Mouse (Mus musculus) erythroid progenitor cell, adult 5-6 weeks (primary cell): ENCODE results near the gene Rps6kc1. TPM values are rescaled to one million over a fixed set of nuclear protein-coding genes. Genes with fewer than 3 reads are reported as not detected.

Source experiments
- ATAC-seq: replicated peaks from 2 replicates; pipeline ENCODE4 v1.8.0; 2016; ENCODE audit warnings: moderate number of reproducible peaks, mild to moderate bottlenecking, moderate TSS enrichment, inconsistent platforms; ENCODE audit not compliant: poor library complexity, low FRiP score, severe bottlenecking
- total RNA-seq, 2 experiments: library from RNA; stranded (forward) in 1 of 2; stranded (reverse) in 1 of 2; fragments of 150-400 nt in 1 of 2; fragments of 186-747, 209-891 nt in 1 of 2; gene quantifications; 2 replicates each; pipeline versions ENCODE4 v1.2.3 to v1.2.4; 2015 to 2017; ENCODE audit warnings: low replicate concordance in 2 of 2

The Rps6kc1 gene
- total RNA-seq, 2 experiments from 2014 or later, result 1.7 to 3.8 TPM

DNA sequence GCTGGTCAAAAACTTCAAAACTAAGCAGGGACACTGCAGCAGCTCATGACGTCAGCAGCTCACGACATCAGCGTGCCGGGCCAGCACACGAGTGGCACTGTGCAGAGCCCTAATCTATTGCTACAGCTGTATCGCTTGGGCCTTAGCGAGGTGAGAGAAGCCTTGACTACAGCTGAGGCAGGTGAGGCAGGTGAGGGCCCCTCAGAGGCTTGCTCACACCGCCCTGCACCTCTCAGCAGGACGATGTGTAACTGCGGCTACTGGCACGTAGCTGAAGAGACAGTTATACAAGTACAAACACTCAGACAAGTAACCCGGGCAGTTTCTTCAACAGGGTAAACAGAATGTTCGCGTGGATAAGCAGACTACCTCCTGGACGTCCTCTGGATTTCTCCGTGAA is 6.9 kb downstream of the Rps6kc1 start:
- ATAC-seq, result no peak

GRCm38 (mm10) chr1:190904136-190904535 is 7.4 kb downstream of the Rps6kc1 start:
- no peak for ATAC-seq

GRCm38 (mm10) chr1:190901082-190901481 is 10.5 kb downstream of the Rps6kc1 start:
- no peak for ATAC-seq

DNA sequence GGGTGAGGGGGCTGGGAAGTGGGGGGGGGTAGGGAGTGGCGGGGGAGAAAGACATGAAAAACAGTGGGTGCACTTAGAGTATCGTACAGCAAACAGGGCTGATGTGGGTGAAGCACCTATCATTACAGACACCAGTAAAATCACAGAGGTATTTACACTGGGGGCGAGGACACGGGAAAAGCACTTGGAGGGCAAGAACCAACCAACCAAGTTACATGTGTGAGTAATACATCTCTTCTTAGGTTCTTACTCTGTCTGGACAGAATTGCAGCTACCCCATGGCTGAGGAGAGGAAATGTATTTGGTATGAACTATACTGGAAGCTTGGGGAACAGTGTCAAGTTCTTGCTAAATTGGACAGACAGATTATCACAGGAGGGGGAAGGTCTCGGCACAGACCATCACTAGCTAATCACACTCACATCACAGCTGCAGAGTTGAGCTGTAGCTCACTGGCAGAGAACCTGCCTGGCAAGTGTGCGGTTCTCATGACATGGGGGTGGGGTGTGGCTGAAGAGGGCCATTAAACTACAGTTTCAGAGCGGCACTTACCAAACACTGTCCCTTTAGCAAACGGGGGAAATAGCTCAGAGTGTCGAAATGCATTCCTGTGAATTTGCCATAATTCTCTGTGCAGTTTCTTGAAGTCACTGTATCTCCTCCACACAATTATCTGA is 12.5 kb downstream of the Rps6kc1 start:
- no peak for ATAC-seq

GRCm38 (mm10) chr1:190898186-190898585 is 13.4 kb downstream of the Rps6kc1 start:
- ATAC-seq, result no peak

DNA sequence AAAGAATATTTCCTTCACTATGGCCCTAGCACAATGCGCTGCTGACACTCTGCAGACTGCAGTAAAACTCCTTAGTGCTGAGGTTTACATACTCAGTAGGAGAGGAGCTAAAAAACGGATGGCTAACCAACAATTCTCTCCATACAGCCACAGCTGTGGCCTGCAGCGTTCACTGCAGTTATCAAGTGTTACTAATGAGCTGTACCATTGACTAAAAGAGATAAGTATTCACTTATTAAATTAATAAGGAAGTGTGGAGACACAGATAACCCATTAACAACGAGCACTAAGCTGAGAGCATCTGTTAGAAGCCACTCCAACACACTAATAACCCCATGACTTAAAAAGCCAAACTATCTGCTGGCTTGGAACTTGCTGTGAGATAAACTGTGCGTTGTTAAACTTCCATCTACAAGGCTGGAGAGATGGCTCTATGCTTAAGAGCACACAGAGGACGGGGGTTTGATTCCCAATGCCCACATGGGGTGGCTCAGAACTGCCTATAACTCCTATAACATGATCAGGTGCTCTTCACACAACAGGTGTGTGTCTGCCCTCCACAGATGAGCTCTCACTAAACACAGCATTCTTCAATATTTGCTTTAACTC is 17.9 kb downstream of the Rps6kc1 start:
- ATAC-seq, result 0 out of 2 replicates have a peak, but pooled peaks have one; percentile 37

DNA sequence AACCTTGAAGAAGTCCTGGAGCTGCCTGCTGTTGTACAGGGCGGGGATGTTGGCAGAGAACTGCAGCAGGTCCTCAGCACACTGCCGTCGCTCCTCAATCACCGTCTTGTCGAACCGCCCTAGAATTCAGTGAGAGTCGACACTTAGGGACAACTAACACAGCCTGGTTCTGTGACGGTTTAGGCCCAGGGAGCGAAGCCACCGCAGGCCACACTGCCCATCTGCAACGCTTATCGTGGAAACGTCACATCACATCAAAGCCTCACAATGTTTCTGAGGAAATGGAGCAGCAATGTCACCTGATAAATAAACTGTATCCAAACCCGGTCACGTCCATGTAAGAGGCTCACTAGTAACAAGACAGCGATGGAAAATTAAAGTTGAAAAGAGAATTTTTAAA is 22.9 kb downstream of the Rps6kc1 start:
- no peak for ATAC-seq

DNA sequence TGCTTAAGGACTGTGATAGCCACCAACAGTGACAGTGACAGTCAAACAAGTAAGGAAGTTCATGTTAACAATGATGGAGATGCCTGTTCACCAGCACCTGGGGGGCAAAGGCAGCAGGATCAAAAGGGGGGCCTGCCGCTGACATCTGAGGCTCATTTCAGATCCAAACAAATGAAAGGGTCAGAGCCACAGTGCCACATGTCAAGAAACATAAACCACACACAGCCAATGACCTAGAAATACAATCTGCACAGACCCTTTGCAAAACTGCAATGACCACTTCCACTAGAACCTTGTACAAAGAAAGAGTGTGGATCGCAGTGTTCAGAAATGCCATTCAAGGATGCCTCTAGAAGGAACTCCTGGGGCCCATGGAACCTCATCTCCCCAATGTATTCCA is 23.5 kb downstream of the Rps6kc1 start:
- ATAC-seq, result no peak

DNA sequence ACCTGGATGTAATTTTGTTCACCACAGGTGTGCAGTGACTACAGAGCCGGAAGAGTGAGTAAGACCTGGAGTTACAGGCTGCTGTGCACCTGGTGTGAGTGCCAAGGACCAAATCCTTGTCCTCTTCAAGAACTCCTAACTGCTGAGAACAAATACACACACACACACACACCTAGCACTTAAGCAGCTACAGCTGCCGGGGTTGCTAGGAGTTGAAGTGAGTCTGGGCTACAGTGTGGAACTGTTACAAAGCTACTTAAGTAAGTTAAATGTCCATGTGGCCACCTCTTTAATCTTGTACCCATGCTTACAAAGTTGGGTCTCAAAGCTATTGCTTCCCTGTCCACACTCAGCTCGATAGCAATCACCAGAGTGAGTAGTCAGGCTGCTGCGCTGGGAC is 25.6 kb downstream of the Rps6kc1 start:
- ATAC-seq, result no peak

DNA sequence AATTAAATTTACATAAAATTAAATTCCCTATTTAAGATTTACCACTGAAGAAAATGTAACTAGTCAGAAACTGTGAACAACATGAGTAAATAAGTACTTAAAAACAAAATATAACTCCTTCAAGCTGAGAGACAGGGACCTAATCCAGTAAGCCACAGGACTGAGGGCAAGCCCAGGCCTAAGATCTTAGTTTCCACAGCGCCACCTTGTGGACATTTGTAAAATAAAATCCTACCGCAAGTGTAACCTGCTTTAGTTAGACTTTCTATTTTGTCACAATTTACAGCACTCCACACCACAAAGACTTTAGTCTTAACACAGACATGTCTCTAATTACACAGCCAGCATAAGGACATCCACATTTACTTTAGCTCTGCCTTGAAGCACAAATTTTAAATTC is 30.1 kb downstream of the Rps6kc1 start:
- peak; percentile 74 for ATAC-seq

DNA sequence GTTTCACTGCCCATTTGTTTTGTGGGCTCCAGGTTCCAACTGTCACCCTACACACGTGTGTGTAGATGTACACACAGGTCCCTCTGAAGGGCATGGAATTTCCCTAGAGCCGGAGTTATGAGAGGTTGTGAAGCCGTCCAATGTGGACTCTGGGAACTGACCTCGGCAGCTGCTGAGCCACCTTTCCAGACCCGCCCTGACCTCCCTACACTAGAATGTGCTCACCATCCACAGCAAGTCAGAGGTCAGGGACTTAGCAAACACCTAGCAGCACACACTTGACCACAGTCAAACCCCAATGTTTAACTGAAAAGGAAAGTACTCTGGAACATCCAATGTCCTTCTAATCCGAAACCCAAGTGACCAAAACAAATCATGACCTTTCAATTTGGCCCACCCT is 30.9 kb downstream of the Rps6kc1 start:
- no peak for ATAC-seq

DNA sequence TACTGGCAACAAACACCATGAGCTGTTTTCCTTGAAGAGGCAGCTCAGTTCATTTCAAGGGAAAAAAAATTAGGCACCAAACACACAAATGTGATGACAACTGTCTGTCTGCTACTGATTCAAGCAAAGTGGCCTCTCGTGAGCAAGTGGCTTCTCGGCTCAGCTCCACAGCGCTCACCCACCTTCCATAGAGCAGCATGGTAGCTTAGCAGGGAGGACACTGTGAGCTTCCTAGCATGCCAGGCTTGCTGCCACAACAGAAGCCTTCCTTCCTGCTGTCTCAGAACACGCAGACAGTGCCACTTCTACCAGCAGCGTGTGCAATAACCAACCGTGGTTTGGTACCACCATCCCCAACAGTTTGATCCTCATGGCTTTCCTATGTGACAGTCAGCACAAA is 35.8 kb downstream of the Rps6kc1 start:
- ATAC-seq, result no peak

GRCm38 (mm10) chr1:190875089-190875488 is 36.5 kb downstream of the Rps6kc1 start:
- no peak for ATAC-seq

DNA sequence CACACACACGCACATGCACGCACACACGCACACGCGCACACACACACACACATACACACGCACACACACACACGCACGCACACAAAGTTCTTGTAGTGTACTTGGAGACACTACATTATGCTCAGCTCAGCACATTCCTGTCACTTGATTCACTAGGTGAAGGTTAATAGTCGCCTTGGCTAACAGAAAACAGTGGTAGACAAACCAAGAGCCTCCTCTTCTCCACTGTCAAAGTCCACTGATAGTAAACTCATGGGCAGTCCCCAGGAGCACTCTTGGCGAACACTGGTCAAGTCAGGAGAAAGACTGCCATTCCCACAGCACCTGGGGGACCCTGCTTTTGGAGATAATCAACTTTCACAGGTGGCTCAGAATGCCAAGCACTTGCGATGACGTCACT is 40.5 kb downstream of the Rps6kc1 start:
- ATAC-seq, result no peak

DNA sequence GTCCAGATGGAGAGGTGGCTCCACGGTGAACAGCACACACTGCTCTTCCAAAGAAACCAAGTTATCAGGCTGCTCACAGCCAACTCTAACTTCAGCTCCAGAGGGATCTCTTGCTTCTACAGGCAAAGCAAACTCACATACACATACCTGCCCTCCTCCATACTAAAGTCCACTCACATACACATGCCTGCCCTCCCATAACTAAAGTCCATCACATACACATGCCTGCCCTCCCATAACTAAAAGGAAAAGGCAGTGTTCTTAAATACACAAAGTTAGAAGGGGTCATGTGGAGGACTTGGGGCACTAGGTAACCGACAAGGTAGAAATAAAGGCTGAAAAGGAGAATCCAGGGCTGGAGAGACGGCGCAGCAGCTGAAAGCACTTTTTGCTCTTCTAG is 41.6 kb downstream of the Rps6kc1 start:
- no peak for ATAC-seq

DNA sequence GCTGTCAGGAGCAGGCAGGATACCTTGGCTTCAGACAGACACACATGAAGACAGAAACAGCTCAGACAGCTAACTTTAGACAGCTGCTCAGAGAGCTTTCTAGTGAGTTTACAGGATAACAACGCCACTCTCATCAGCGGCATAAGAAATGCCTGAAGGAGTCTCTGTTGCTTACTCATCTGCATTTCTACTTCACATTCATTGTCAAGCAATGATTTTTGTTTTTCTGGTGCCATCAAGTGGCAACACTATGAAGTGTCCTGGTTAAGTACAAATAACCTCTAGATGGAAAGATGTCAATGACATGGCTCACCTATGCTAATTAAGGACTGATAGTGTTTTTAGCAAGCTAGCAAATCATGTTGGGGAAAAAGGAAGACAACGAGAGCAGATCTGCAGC is 42.8 kb downstream of the Rps6kc1 start:
- no peak for ATAC-seq

DNA sequence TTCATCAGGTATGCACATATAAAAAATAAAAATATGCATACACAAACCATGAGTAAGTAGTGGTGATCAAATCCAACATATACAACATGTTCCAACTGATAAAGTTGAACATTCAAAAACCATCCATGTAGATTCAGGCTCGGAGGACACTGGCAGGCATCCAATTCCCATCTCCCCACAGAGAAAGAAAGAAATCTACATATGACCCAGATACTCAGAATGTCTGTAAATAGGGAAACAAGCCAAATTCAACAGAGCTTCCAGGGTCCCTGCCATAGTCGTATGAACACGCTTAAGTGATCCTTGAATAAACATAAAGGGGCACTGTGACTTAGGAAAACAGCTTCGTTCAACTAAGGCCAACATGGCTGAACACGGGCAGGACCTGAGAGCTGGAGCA is 49.9 kb downstream of the Rps6kc1 start:
- no peak for ATAC-seq

DNA sequence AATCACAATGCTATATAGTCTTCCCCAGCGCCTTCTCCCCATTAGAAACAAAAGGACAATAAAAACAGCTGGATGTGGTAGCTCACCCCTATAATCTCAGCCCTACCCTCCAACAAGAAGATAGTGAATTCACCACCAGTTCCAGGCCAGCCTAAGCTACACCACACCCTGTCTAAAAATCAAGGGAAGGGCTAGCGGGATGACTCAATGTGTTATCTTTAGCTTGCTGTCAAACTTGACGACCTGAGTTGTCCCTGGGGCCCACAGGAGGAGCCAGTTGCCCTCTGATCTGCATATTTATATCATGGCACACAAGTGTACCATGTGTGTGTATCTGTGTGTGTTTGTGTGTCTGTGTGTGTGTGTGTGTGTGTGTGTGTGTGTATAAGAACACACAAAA is 57.1 kb downstream of the Rps6kc1 start:
- no peak for ATAC-seq

DNA sequence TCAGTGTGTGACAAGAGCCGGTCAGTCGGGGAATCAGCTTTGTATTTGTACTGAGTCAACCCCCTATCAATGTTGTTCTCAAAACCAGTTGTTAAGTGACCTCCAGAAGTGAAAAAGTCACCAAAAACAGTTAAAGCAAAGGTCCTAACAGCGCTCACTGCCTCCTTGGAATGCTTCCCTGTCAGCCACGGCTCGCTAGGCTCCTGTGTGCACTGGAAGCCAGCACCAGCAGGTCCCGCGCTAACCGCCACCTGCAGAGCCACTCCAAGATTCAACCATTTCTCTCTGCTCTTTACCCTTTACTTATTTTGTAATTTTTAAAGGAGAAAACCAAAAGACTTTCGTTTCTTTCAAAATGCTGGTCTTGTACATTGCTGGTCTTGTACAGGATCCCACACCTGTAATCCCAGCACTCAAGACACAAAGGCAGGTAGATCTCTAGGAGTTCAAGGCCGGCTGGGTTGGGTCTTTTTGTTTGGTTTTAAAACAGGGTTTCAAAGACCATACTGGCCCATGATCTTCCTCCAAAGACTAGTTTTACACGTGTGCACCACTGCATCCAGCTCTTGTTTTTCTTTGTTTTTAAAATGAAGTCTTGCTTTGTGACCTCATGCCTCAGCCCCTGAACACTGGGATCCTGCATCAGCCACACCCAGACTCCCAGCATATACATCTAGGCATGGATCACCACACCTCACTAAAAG is 62.3 kb downstream of the Rps6kc1 start:
- ATAC-seq, result no peak

DNA sequence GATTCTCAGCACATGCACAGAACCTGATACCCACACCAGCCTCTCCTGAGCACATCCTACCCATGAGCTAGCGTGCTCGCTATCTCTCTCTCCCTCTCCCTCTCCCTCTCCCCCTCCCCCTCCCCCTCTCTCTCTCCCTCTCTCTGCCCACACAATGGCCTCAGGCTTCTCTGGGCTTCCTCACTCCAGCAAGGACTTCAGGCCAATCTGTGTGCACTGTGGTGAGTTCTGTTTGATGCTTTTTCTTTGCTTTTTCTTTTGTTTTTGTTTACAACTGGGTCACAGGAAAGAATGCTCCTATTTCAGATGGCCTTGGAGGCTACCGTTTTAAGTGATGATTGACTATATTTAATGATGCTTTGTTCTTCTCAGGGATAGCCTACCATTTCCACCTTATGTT is 62.9 kb downstream of the Rps6kc1 start:
- ATAC-seq, result no peak

DNA sequence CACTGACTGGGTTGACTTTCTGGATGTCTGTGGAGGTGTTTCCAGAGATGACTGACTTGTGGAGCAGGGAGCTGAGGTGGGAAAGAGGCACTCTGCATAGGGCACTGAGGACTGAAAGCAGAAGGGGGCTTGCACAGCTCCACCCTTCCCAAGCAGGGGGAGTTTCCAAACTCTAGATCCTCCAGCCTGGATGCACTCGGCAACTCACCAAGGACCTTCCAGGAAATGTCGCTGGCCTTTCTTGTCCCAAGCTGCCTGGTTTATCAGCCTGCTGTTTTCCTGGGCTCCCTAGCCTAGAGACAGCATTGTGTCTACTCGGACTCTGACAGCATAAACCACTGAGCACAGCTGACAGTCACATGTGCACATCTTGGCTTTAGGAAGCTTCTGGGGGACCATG is 64.6 kb downstream of the Rps6kc1 start:
- no peak for ATAC-seq
